Mouse (Mus musculus): ENCODE measurements around the gene Cblb.
A peak's percentile ranks its signal among the peaks of the same experiment; 100 is the strongest.

Gene Cblb

GRCm38 (mm10) chr16:52190714-52191113, 159.7 kb downstream of the Cblb start:
- DNase-seq (ENCODE audit: extremely low spot score, low read depth, low spot score), result no peak

GRCm38 (mm10) chr16:52194040-52194439, 163.0 kb downstream of the Cblb start:
- DNase-seq (ENCODE audit: extremely low spot score, low read depth, low spot score), result no peak

GRCm38 (mm10) chr16:52194866-52195265, 163.8 kb downstream of the Cblb start:
- DNase-seq (ENCODE audit: extremely low spot score, low read depth, low spot score), result no peak

- no peak for DNase-seq (ENCODE audit: extremely low spot score, low read depth, low spot score)
Observed at GRCm38 (mm10) chr16:52200107-52200506, 169.1 kb downstream of the Cblb start.

- DNase-seq (ENCODE audit: extremely low spot score, low read depth, low spot score), result no peak
Observed at GRCm38 (mm10) chr16:52210844-52211606, 180.0 kb downstream of the Cblb start.

GRCm38 (mm10) chr16:52219069-52219468, 188.0 kb downstream of the Cblb start:
- no peak for DNase-seq (ENCODE audit: extremely low spot score, low read depth, low spot score)

- DNase-seq (ENCODE audit: extremely low spot score, low read depth, low spot score), result no peak
Observed at GRCm38 (mm10) chr16:52222896-52223295, 191.9 kb downstream of the Cblb start.

- DNase-seq (ENCODE audit: extremely low spot score, low read depth, low spot score), result no peak
Observed at GRCm38 (mm10) chr16:52229446-52229845, 198.4 kb downstream of the Cblb start.

- DNase-seq (ENCODE audit: extremely low spot score, low read depth, low spot score), result no peak
Observed at GRCm38 (mm10) chr16:52229930-52230329, 198.9 kb downstream of the Cblb start.

GRCm38 (mm10) chr16:52242144-52242543, 211.1 kb downstream of the Cblb start:
- peak; percentile 66 for DNase-seq (ENCODE audit: extremely low spot score, low read depth, low spot score)

- DNase-seq (ENCODE audit: extremely low spot score, low read depth, low spot score), result no peak
Observed at GRCm38 (mm10) chr16:52243421-52243973, 212.5 kb downstream of the Cblb start.

GRCm38 (mm10) chr16:52250196-52250595, 219.2 kb downstream of the Cblb start:
- no peak for DNase-seq (ENCODE audit: extremely low spot score, low read depth, low spot score)

GRCm38 (mm10) chr16:52250935-52251334, 219.9 kb downstream of the Cblb start:
- no peak for DNase-seq (ENCODE audit: extremely low spot score, low read depth, low spot score)

Measured in hindlimb bud, embryonic 11.5 days (tissue).